Mouse (Mus musculus): ENCODE measurements around the gene Tapbp.
"Not testable (repeated sequence)": the region's sequence is repeated elsewhere in the genome, so short reads cannot be mapped to it uniquely, and the experiment has no call there.

Gene Tapbp

GRCm38 (mm10) chr17:33941381-33941780 is 25.7 kb downstream of the Tapbp start:
- in situ Hi-C loops (cut with MboI, MseI): no loop called here

DNA sequence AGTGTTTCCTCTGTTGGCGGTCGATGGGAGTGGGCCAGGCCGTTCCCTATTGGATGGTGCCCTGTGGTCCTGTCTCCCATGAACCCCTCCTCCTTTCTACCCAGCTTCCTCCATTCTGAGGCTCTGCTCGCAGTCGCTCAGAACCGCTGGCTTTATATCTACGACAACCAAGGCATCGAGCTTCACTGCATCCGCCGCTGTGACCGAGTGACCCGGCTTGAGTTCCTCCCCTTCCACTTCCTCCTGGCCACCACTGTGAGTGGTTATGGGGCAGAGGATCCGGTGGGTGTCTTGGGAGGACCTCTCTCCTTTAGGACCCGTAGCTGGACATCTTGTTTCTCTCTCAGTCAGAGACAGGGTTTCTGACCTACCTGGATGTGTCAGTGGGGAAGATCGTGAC is 27.8 kb downstream of the Tapbp start:
- in situ Hi-C loops (cut with MboI, MseI): no loop called here

GRCm38 (mm10) chr17:33947430-33948089 is 31.9 kb downstream of the Tapbp start:
- in situ Hi-C loops (cut with MboI, MseI): no loop called here

- in situ Hi-C loops (cut with MboI, MseI): no loop called here
Observed at GRCm38 (mm10) chr17:33948090-33948904, 32.6 kb downstream of the Tapbp start.

- in situ Hi-C loops (cut with MboI, MseI): no loop called here
Observed at GRCm38 (mm10) chr17:33948905-33949537, 33.3 kb downstream of the Tapbp start.

- in situ Hi-C loops (cut with MboI, MseI): no loop called here
Observed at GRCm38 (mm10) chr17:33950131-33950625, 34.5 kb downstream of the Tapbp start.

DNA sequence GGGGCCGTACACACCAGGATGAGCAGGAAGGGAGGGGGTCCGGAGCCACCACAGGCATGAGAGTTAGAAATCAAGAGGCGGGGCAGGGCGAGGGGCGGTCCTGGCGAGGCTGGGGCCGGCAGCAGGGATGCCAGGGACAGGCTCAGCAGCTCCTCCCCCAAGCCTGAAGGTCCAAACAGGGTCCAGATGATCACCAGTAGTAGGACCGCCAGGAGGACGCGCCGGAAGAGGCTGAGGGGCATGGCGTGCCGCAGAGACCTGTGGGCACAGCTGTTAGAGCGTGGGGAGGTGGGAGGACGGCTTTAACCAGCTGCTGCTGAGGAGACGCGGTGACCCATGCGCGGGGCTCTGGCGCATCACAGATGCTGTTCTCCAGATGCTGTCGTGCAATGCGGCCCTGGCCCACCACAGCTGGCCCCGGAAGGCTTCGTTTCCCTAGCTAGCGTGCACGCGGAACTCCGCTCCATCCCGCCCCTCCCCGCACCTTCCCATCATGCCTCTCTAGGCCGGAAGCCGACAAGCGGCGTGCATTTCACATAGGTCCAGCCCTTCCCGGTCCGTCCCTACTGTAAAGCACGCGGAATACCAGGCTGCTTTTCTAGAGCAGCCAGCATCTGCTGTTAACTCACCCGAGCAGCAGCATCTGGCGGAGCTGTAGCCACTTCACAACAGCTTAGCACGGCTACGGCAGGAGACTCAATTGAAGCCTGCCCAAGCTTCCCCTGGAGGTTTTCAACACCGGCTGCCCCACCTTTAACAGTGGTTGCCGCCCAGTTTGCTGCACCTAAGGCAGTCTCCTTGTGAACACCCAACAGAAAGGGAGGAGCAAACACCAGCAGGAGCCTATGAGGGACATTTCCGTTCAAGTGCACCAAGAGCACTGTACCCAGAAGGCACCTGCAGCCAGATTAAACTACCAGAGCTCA is 35.6 kb downstream of the Tapbp start, which contains the start of gene B3galt4:
Gene B3galt4, minus strand, starts transcription at position 468 of the 926 bp plus-strand sequence.
- in situ Hi-C loops (cut with MboI, MseI): no loop called here

GRCm38 (mm10) chr17:33952015-33952414 is 36.3 kb downstream of the Tapbp start:
- in situ Hi-C loops (cut with MboI, MseI): not testable (repeated sequence)

GRCm38 (mm10) chr17:33952879-33953278 is 37.2 kb downstream of the Tapbp start:
- in situ Hi-C loops (cut with MboI, MseI): no loop called here

DNA sequence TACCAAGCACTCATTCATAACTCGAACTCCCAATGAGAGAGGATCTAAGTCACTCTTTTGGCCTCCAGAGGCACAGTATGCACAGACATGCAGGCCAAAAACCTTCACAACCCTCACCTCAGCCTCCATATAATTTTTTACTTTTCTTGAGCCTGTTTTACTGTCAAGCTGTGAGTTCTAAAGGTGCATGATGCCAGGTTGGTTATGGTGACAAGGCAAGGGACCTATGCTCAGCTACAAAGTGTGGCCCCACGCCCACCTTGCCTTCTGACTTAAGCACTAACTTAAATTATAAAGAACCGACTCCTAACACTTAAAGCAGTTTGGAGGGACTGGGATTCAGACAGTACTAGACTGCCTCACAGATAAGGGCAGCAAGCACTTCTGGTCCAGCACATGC is 37.6 kb downstream of the Tapbp start:
- in situ Hi-C loops (cut with MboI, MseI): no loop called here

GRCm38 (mm10) chr17:33953961-33954565 is 38.4 kb downstream of the Tapbp start:
- in situ Hi-C loops (cut with MboI, MseI): no loop called here

- in situ Hi-C loops (cut with MboI, MseI): no loop called here
Observed at GRCm38 (mm10) chr17:33954646-33955554, 39.2 kb downstream of the Tapbp start.

DNA sequence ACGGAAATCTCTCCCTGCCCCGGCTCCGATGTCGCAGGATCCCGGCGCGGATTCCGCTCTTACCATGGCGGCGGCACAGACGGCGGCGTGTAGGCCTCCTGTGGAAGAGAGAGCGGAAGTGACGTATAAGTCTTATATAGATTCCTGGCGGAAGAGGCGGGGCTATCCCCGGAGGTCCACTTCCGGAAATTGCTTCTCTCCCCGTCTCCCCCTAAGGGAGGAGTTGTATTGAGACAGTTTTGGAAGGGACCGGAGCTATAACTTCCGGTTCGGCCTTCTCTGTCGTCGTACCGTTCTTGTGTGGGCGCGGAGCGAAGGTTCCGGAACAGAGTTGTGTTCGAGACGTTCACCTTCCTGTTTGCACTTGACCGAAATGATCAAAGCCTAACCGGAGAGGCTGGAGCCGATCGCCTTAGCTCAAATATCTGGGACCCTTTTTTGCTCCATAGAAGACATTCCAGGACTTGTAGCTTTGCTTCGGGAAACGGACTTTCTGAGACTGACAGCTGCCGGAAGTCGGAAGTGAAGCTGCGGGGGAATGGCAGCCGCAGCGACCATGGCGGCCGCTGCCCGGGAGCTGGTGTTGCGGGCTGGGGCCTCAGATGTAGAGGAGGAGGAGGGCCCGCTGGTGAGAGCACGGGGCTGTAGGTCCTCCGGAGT is 40.0 kb downstream of the Tapbp start, which contains the start of the genes Vps52 and Rps18:
Gene Vps52, plus strand, starts transcription at position 258 of the 660 bp plus-strand sequence.
Gene Rps18, minus strand, starts transcription at position 447 of the 660 bp plus-strand sequence.
- in situ Hi-C loops (cut with MboI, MseI): no loop called here

GRCm38 (mm10) chr17:33956336-33956735 is 40.6 kb downstream of the Tapbp start:
- in situ Hi-C loops (cut with MboI, MseI): no loop called here

GRCm38 (mm10) chr17:33957493-33957892 is 41.8 kb downstream of the Tapbp start:
- in situ Hi-C loops (cut with MboI, MseI): no loop called here

DNA sequence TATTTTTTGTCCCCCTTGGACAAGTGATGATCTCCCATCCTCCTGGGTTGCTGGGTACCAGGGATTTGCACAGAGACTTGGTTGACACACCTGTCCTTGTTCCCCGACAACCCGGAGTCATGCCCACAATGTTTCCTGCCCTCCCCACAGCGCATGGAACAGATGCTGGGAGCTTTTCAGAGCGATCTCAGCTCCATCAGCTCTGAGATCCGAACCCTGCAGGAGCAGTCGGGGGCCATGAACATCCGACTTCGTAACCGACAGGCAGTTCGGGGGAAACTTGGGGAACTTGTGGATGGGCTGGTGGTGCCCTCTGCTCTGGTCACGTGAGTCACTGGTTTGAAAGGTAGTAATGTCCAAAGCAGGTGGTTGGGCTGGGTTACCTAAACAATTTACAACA is 42.8 kb downstream of the Tapbp start:
- in situ Hi-C loops (cut with MboI, MseI): no loop called here

DNA sequence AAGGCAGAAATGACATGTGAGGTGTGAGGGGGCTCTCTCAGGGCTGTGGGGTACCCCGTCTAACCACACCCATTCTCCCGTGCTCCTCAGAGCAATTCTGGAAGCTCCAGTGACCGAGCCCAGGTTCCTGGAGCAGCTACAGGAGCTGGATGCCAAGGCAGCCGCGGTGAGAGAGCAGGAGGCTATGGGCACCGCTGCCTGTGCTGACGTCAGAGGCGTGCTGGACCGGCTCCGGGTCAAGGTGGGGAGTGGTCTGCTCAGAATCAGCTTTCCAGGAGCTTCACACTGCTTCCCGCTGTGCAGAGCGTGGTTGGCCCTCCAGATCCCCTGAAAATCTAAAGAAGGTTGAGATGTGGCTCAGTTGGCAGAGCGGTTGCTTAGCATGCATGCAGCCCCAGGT is 43.4 kb downstream of the Tapbp start:
- in situ Hi-C loops (cut with MboI, MseI): no loop called here

DNA sequence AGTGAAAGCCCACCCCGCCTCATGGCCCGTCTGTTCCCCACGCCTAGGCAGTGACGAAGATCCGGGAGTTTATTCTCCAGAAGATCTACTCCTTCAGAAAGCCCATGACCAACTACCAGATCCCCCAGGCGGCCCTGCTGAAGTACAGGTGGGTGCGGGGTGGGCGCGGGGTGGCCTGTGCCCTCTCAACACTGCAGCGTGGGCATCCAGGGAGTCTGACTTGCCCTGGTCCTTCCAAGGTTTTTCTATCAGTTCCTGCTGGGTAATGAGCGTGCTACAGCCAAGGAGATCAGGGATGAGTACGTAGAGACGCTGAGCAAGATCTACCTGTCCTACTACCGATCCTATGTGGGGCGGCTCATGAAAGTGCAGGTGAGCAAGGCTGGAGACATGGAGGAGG is 44.2 kb downstream of the Tapbp start:
- in situ Hi-C loops (cut with MboI, MseI): no loop called here

- in situ Hi-C loops (cut with MboI, MseI): no loop called here
Observed at GRCm38 (mm10) chr17:33962876-33963275, 47.2 kb downstream of the Tapbp start.
